Mouse (Mus musculus) testis, postnatal 10 days (tissue): ENCODE measurements around the gene Kcna1.
A peak's percentile ranks its signal among the peaks of the same experiment; 100 is the strongest.

Experiments used
- DNase-seq: peaks from one replicate; pipeline ENCODE4 v3.0.0; 2021; ENCODE audit warnings: low spot score

The Kcna1 gene

GRCm38 (mm10) chr6:126646381-126646780, at the start of gene Kcna1:
TSS of gene Kcna1 (minus strand) at chr6:126646384.
- no peak for DNase-seq

GRCm38 (mm10) chr6:126687120-126687519, 40.9 kb upstream of the Kcna1 start:
- no peak for DNase-seq

- no peak for DNase-seq
Measured at GRCm38 (mm10) chr6:126685135-126685534, 39.0 kb upstream of the Kcna1 start.

- DNase-seq: peak; percentile 55
Measured at GRCm38 (mm10) chr6:126678961-126679360, 32.8 kb upstream of the Kcna1 start.

GRCm38 (mm10) chr6:126667001-126667400, 20.8 kb upstream of the Kcna1 start:
- DNase-seq: no peak

GRCm38 (mm10) chr6:126666091-126666490, 19.9 kb upstream of the Kcna1 start:
- DNase-seq: no peak

GRCm38 (mm10) chr6:126664569-126664968, 18.4 kb upstream of the Kcna1 start:
- DNase-seq: no peak

GRCm38 (mm10) chr6:126657646-126658394, 11.6 kb upstream of the Kcna1 start:
- no peak for DNase-seq

GRCm38 (mm10) chr6:126653561-126653960, 7.4 kb upstream of the Kcna1 start:
- DNase-seq: no peak

GRCm38 (mm10) chr6:126645644-126646358, 383 bp downstream of the Kcna1 start:
- peak; percentile 48 for DNase-seq

GRCm38 (mm10) chr6:126645044-126645541, 1.1 kb downstream of the Kcna1 start:
- peak; percentile 49 for DNase-seq

- peak; percentile 45 for DNase-seq
Measured at GRCm38 (mm10) chr6:126644181-126645043, 1.8 kb downstream of the Kcna1 start.

- DNase-seq: no peak
Measured at GRCm38 (mm10) chr6:126643341-126644055, 2.7 kb downstream of the Kcna1 start.

GRCm38 (mm10) chr6:126642856-126643321, 3.3 kb downstream of the Kcna1 start:
- peak; percentile 67 for DNase-seq

GRCm38 (mm10) chr6:126628451-126628850, 17.7 kb downstream of the Kcna1 start:
- no peak for DNase-seq

- DNase-seq: no peak
Measured at GRCm38 (mm10) chr6:126618455-126618854, 27.7 kb downstream of the Kcna1 start.

GRCm38 (mm10) chr6:126610746-126611145, 35.4 kb downstream of the Kcna1 start:
- no peak for DNase-seq

- no peak for DNase-seq
Measured at GRCm38 (mm10) chr6:126609193-126609947, 36.8 kb downstream of the Kcna1 start.

- no peak for DNase-seq
Measured at GRCm38 (mm10) chr6:126601843-126602326, 44.3 kb downstream of the Kcna1 start.

- DNase-seq: no peak
Measured at GRCm38 (mm10) chr6:126599201-126599995, 46.8 kb downstream of the Kcna1 start.
